Mouse (Mus musculus) heart, embryonic 15.5 days (tissue): ENCODE data around the gene Inppl1. TPM values are rescaled to one million over a fixed set of nuclear protein-coding genes. Genes with fewer than 3 reads are reported as not detected.

ENCODE experiments used
- ATAC-seq: fragments of 200-750 bp; cut with Nextera tagmentation; replicated peaks from 2 replicates; pipeline ENCODE4 v1.8.0; 2017; ENCODE audit warnings: low read depth, moderate TSS enrichment; ENCODE audit not compliant: insufficient number of reproducible peaks, insufficient read depth, low FRiP score
- H3K27ac ChIP-seq: fragments of 300-500 bp; sonication (generic); 2 replicates; pipeline ENCODE4 v1.5.1; 2015; ENCODE audit warnings: mild to moderate bottlenecking, inconsistent platforms
- H3K27me3 ChIP-seq: fragments of 300-500 bp; sonication (generic); 2 replicates; pipeline ENCODE4 v1.6.1; 2015; ENCODE audit warnings: inconsistent platforms
- H3K36me3 ChIP-seq: fragments of 300-500 bp; sonication (generic); 2 replicates; pipeline ENCODE4 v1.6.1; 2015; ENCODE audit warnings: mild to moderate bottlenecking, inconsistent platforms
- H3K4me1 ChIP-seq: fragments of 300-500 bp; sonication (generic); replicated peaks from 2 replicates; pipeline ENCODE4 v1.6.1; 2015; ENCODE audit warnings: inconsistent platforms
- H3K4me2 ChIP-seq: fragments of 300-500 bp; sonication (generic); 2 replicates; pipeline ENCODE4 v1.6.1; 2015; ENCODE audit warnings: inconsistent platforms, mild to moderate bottlenecking, moderate library complexity
- H3K4me3 ChIP-seq: fragments of 300-500 bp; sonication (generic); 2 replicates; pipeline ENCODE4 v1.5.1; 2015; ENCODE audit warnings: mild to moderate bottlenecking, inconsistent platforms
- H3K9ac ChIP-seq: fragments of 300-500 bp; sonication (generic); 2 replicates; pipeline ENCODE4 v1.6.1; 2015; ENCODE audit warnings: mild to moderate bottlenecking, inconsistent platforms
- H3K9me3 ChIP-seq: fragments of 300-500 bp; sonication (generic); replicated peaks from 2 replicates; pipeline ENCODE4 v1.6.1; 2016; ENCODE audit warnings: inconsistent platforms
- WGBS: fragments of 180-500 bp; shearing (Covaris S2); methylation state at CpG from one replicate; pipeline ENCODE4 v1.1.7; 2015; ENCODE audit warnings: mixed read lengths; 5-methylcytosine and 5-hydroxymethylcytosine counted together
- polyA plus RNA-seq: library from polyadenylated mRNA; unstranded; fragments of >200 nt; fragmentation: Nextera tagmentation; extraction: Ambion mirVana; gene quantifications from 2 replicates; pipeline ENCODE4 v1.2.1, GENCODE M21; 2015

The Inppl1 gene
- polyA plus RNA-seq, 1 experiment from 2014 or later: 52.7 TPM

- no peaks in the 10 kb centered on the region for H3K27me3 ChIP-seq
- peak overlapping the region; percentile 90 for H3K9ac ChIP-seq
- under 1% methylated on average over 63 of the region's 63 CpGs for WGBS
- no peaks in the 10 kb centered on the region for H3K9me3 ChIP-seq
- H3K27ac ChIP-seq: peak overlapping the region; percentile 99
- peak overlapping the region; percentile 80 for H3K4me3 ChIP-seq
- H3K4me1 ChIP-seq: peaks cover 35% of the 10 kb centered on the region
- peaks cover 19% of the 10 kb centered on the region for H3K36me3 ChIP-seq
- ATAC-seq: peak; percentile 57
- peak overlapping the region; percentile 75 for H3K4me2 ChIP-seq
These were observed 1.5 kb downstream of the Inppl1 start for GRCm38 (mm10) chr7:101836271-101837153.

- Histone ChIP-seq H3K4me1 (peaks cover 35% of the 10 kb centered on the region), H3K27me3 (no peaks in the 10 kb centered on the region), H3K4me2 (peak overlapping the region; percentile 75), H3K9me3 (no peaks in the 10 kb centered on the region), H3K27ac (peak overlapping the region; percentile 99), H3K9ac (peak overlapping the region; percentile 90), H3K4me3 (peak overlapping the region; percentile 80), H3K36me3 (peaks cover 28% of the 10 kb centered on the region)
- no peak for ATAC-seq
- 37% methylated on average over 5 of the region's 5 CpGs for WGBS
These were observed 2.4 kb downstream of the Inppl1 start for GRCm38 (mm10) chr7:101835457-101836109.

GRCm38 (mm10) chr7:101834903-101835302, 3.1 kb downstream of the Inppl1 start:
- no peak for ATAC-seq
- Histone ChIP-seq H3K4me2 (peak overlapping the region; percentile 75), H3K4me3 (peak overlapping the region; percentile 80), H3K9me3 (no peaks in the 10 kb centered on the region), H3K27ac (peak overlapping the region; percentile 99), H3K4me1 (peaks cover 35% of the 10 kb centered on the region), H3K9ac (0 out of 2 replicates have a peak overlapping the region, but pooled peaks have one; percentile 90), H3K27me3 (no peaks in the 10 kb centered on the region), H3K36me3 (peaks cover 35% of the 10 kb centered on the region)
- WGBS: 50% methylated on average over 3 of the region's 3 CpGs

- Histone ChIP-seq H3K27me3 (no peaks in the 10 kb centered on the region), H3K4me2 (peak overlapping the region; percentile 75), H3K36me3 (peaks cover 43% of the 10 kb centered on the region), H3K27ac (peak overlapping the region; percentile 99), H3K9ac (peak overlapping the region; percentile 23; the same call in 1 of the 2 replicates), H3K9me3 (no peaks in the 10 kb centered on the region), H3K4me1 (peaks cover 34% of the 10 kb centered on the region), H3K4me3 (no peak overlapping the region)
- ATAC-seq: no peak
- WGBS: 49% methylated on average over 3 of the region's 3 CpGs
These were observed 4.0 kb downstream of the Inppl1 start for GRCm38 (mm10) chr7:101833916-101834584.

GRCm38 (mm10) chr7:101833352-101833751, 4.7 kb downstream of the Inppl1 start:
- Histone ChIP-seq H3K4me3 (no peak overlapping the region), H3K9ac (no peak overlapping the region), H3K9me3 (no peaks in the 10 kb centered on the region), H3K27ac (no peak overlapping the region), H3K4me2 (0 out of 2 replicates have a peak overlapping the region, but pooled peaks have one; percentile 75), H3K27me3 (no peaks in the 10 kb centered on the region), H3K36me3 (peaks cover 50% of the 10 kb centered on the region), H3K4me1 (peaks cover 27% of the 10 kb centered on the region)
- ATAC-seq: no peak
- WGBS: 58% methylated on average over 5 of the region's 5 CpGs

GRCm38 (mm10) chr7:101832372-101832771, 5.7 kb downstream of the Inppl1 start:
- H3K36me3 ChIP-seq: peaks cover 60% of the 10 kb centered on the region
- no peak overlapping the region for H3K9ac ChIP-seq
- WGBS: 92% methylated on average over 4 of the region's 4 CpGs
- no peaks in the 10 kb centered on the region for H3K27me3 ChIP-seq
- ATAC-seq: no peak
- no peaks in the 10 kb centered on the region for H3K9me3 ChIP-seq
- H3K27ac ChIP-seq: no peak overlapping the region
- H3K4me3 ChIP-seq: no peak overlapping the region
- H3K4me2 ChIP-seq: no peak overlapping the region
- peaks cover 26% of the 10 kb centered on the region for H3K4me1 ChIP-seq

- H3K4me2 ChIP-seq: no peak overlapping the region
- peaks cover 26% of the 10 kb centered on the region for H3K4me1 ChIP-seq
- 94% methylated on average over 8 of the region's 8 CpGs for WGBS
- no peak overlapping the region for H3K9ac ChIP-seq
- no peaks in the 10 kb centered on the region for H3K27me3 ChIP-seq
- no peak for ATAC-seq
- peaks cover 69% of the 10 kb centered on the region for H3K36me3 ChIP-seq
- no peaks in the 10 kb centered on the region for H3K9me3 ChIP-seq
- H3K4me3 ChIP-seq: no peak overlapping the region
- no peak overlapping the region for H3K27ac ChIP-seq
These were observed 6.6 kb downstream of the Inppl1 start for GRCm38 (mm10) chr7:101831437-101831836.

GRCm38 (mm10) chr7:101830373-101830772, 7.7 kb downstream of the Inppl1 start:
- ATAC-seq: no peak
- H3K4me1 ChIP-seq: peaks cover 19% of the 10 kb centered on the region
- H3K27me3 ChIP-seq: no peaks in the 10 kb centered on the region
- no peaks in the 10 kb centered on the region for H3K9me3 ChIP-seq
- H3K9ac ChIP-seq: no peak overlapping the region
- peaks cover 80% of the 10 kb centered on the region for H3K36me3 ChIP-seq
- H3K27ac ChIP-seq: no peak overlapping the region
- H3K4me3 ChIP-seq: no peak overlapping the region
- no peak overlapping the region for H3K4me2 ChIP-seq
- WGBS: 90% methylated on average over 3 of the region's 3 CpGs

GRCm38 (mm10) chr7:101823758-101824630, 14.0 kb downstream of the Inppl1 start:
- Histone ChIP-seq H3K4me2 (no peak overlapping the region), H3K4me3 (no peak overlapping the region), H3K36me3 (peaks cover 54% of the 10 kb centered on the region), H3K27ac (no peak overlapping the region), H3K9ac (no peak overlapping the region), H3K27me3 (peaks cover 32% of the 10 kb centered on the region), H3K9me3 (no peaks in the 10 kb centered on the region), H3K4me1 (peaks cover 34% of the 10 kb centered on the region)
- ATAC-seq: no peak
- 81% methylated on average over 18 of the region's 18 CpGs for WGBS

- Histone ChIP-seq H3K4me1 (peaks cover 39% of the 10 kb centered on the region), H3K27me3 (peaks cover 41% of the 10 kb centered on the region), H3K4me2 (no peak overlapping the region), H3K4me3 (no peak overlapping the region), H3K36me3 (peaks cover 45% of the 10 kb centered on the region), H3K27ac (no peak overlapping the region; the same call in 1 of the 2 replicates), H3K9me3 (no peaks in the 10 kb centered on the region), H3K9ac (no peak overlapping the region)
- no peak for ATAC-seq
- 48% methylated on average over 32 of the region's 32 CpGs for WGBS
These were observed 14.9 kb downstream of the Inppl1 start for GRCm38 (mm10) chr7:101822836-101823757.
